Mouse (Mus musculus): ENCODE data around the gene Fam19a1.

Gene Fam19a1

DNA sequence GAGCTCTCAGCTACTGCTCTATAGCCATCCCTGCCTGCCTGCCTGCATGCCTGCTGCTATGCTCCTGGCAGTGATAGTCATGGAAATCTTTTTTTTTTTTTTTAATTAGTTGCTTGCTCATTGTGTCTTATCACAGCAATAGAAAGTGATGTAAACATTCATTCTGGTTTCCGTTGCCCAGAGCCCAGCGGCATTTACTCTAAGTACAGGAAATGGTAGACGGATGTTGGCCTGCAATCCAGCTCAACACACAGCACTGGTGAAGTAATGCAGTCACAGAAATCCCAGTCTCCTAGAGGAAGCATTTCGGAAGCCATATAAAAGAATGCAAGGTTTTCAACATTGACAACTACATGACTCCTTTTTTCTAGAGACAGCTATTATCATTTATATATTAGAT, 153.5 kb downstream of the Fam19a1 start:
- no peak for DNase-seq

DNA sequence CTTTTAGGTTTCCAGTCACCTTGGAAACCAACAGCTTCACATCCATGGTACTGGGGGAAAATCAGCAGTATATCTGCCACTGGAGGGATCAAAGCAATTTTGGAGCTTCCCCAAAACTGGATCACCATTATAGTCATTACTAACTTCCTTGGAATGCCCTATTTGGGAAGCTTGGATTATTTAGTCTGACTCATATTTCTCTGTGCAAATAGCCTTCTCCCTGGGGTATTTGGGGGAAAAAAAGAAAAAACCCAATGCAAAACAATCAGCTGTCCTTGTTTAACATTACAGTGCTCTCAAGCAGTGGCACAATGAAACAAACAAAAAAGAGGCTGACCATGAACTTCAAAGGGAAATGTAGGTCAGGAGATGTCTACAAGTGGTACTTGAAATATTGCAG, 155.8 kb downstream of the Fam19a1 start:
- DNase-seq, result no peak

DNA sequence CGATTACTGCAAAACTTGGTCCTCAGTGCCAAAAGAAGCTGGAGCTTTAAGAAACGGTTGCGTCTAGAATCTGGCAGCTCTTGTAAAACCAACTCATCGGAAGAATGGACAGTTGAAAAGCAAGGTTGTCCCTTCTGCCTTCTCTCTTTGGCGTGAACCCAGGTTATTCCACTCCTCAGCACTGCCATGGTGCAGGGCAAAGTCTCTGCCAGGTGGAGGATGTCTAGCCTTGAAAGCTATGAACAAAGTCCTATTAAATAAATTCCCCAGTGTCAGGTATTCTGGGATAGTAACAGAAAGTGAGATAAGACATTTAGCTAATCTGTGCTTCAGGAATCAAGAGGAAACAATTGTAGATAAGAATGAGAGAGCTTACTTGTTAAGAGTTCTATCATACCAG, 157.5 kb downstream of the Fam19a1 start:
- DNase-seq, result no peak

GRCm38 (mm10) chr6:96283731-96284130, 170.8 kb downstream of the Fam19a1 start:
- no peak for DNase-seq

DNA sequence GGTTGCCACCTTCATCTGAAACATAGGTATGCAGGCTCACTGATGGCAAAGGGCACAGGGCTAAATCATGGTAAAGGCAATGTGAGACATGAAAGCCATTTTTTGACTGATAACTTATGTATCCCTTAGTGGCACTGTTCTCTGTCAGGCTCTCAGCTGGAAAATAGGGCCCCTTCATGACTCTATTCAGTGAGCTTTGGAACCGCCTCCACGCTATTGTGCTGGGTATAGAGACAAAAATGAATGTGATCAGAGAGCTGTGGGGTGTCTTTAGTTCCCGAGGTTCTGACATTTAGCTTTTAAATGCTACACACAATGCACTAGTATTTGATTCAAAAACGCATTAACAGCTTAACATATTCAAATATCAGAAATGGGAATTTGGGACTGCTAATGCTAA, 171.6 kb downstream of the Fam19a1 start:
- DNase-seq, result no peak

- no peak for DNase-seq
Measured at GRCm38 (mm10) chr6:96286276-96286675, 173.3 kb downstream of the Fam19a1 start.

DNA sequence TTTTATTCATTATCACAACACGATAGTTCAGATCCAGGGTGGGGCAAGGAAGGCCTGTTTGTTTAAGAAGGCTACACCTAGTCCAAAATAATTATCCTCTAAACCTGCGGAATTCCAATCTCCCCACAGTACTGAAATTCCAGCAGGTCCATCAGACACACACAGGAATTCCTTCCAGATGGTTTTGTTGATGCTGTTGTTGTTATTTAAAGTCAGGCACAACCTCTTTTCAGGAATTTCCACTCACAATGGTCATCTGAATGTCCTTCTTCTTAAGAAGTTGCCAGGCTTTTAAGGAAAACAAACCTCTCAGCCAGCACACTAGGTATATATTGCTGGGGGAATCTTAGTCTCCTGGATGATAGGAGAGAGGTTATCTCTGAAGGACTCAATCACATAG, 174.4 kb downstream of the Fam19a1 start:
- no peak for DNase-seq

DNA sequence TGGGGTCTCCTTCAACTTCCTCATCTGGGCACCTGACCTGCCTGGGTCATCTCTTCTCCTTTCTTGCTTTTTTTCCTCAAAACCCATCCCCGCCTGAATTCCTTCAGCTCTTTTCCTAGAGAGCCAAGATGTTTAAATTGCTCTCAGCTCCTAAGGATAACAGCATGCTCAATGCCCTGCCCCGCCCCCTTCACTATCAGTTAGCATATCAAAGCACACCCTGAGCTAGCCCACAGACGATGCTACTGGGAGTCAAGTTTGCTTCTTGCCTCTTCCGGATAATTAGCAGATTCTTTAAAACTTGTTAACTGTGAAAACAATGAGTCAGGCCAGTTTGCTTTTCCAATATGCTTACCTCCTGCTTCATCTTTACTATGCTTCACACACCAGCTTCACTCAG, 176.7 kb downstream of the Fam19a1 start:
- DNase-seq, result no peak

DNA sequence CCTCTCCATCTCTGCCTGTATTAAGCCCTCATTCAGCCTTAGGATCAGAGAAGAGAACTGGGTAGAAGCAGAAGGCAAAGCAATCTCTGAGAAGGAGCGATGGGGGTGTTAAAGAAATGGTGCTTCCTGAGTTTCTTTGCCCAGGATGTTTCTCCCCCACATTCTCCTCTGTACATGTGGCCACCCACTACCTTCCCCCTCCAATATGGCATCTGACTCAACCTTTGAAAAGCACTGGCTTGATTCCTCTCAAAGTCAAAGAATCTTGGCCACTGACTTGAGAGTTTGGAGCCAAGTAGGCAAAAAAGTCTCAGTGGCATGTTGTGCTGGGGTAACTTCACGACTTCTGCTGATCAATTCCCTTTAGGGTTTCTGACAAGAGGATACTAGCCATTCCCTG, 234.5 kb downstream of the Fam19a1 start:
- no peak for DNase-seq

GRCm38 (mm10) chr6:96349446-96350025, 236.6 kb downstream of the Fam19a1 start:
- no peak for DNase-seq

DNA sequence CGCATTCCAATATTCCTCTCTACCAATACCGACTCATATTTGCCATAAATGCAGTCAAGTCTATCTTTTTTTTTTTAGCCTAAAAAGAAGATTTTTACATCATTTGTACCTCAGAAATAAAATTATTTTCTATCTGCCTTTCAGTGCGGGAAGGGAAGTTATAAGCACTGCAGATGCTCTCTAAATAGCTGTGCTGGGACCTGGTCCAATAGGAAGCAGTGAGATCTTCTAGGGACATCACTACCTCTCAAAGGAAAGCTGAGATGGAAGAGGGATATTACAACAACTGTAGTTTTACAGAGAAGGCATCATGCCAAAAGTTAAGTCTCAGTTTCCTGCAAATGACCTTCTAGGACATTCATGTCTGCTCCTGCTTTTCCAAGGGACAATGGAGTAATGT, 256.6 kb downstream of the Fam19a1 start:
- DNase-seq, result no peak

GRCm38 (mm10) chr6:96372848-96373247, 259.9 kb downstream of the Fam19a1 start:
- DNase-seq, result no peak

- DNase-seq, result no peak
Measured at GRCm38 (mm10) chr6:96373274-96373673, 260.3 kb downstream of the Fam19a1 start.

DNA sequence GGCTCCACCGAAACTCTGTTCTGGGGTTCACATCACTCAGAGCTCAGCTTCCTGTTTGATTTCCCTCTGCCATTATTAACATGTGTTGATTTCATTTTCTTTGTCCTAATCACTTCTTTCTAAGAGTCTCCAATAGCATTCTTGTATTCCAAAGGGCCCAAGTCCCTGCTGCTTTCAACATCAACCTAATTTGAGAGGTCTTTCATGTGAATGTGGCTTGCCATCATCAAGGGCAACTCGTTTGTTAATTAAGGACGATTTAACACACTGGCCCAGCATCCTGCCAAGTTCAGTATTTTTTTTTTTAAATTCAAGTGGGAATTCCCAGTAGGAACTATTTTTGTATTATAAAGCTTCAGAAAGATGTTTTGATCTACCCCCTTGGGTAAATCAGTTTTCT, 263.8 kb downstream of the Fam19a1 start:
- no peak for DNase-seq

GRCm38 (mm10) chr6:96379229-96379628, 266.3 kb downstream of the Fam19a1 start:
- DNase-seq, result no peak

- no peak for DNase-seq
Measured at GRCm38 (mm10) chr6:96384441-96384840, 271.5 kb downstream of the Fam19a1 start.

- DNase-seq, result no peak
Measured at GRCm38 (mm10) chr6:96418866-96419265, 305.9 kb downstream of the Fam19a1 start.

DNA sequence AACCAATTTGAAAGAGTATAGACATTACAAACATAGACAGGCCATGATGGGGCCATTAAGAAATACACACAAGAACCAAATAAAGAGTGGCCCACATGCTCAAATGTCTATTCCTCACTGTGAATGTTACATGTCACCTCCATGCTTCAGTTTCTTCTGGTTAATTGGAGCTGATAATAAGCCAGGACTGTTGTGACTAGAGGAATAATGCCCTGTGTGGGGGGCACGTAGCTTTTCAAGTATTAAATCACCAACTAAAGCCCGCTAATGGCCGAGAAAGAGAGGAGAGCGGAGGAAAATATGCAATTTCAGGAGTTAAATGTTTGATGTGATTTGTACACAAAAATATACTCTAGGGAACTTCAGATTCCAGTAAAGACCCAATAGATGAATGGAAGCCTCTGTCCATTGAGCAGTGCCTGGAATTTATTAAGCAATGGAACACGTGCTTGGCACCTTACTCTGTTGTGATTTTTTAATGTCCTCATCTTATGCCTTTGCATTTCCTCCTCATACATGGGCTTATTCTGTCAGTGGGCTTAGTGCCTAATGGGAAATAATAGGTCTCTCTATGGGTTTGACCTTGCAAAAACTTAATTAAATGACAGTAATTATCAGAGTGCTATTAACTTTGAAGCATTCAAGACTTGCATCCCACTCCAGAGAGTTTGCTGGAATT, 306.9 kb downstream of the Fam19a1 start:
- DNase-seq, result no peak

- no peak for DNase-seq
Measured at GRCm38 (mm10) chr6:96420515-96420914, 307.6 kb downstream of the Fam19a1 start.

- DNase-seq, result no peak
Measured at GRCm38 (mm10) chr6:96429390-96429789, 316.4 kb downstream of the Fam19a1 start.

- no peak for DNase-seq
Measured at GRCm38 (mm10) chr6:96432397-96432796, 319.4 kb downstream of the Fam19a1 start.

- DNase-seq, result no peak
Measured at GRCm38 (mm10) chr6:96433896-96434295, 320.9 kb downstream of the Fam19a1 start.

GRCm38 (mm10) chr6:96435545-96435944, 322.6 kb downstream of the Fam19a1 start:
- DNase-seq, result no peak

GRCm38 (mm10) chr6:96437814-96438213, 324.9 kb downstream of the Fam19a1 start:
- no peak for DNase-seq

GRCm38 (mm10) chr6:96439419-96439818, 326.5 kb downstream of the Fam19a1 start:
- DNase-seq, result no peak

All from spleen, adult 18-20 months (tissue).